Mouse (Mus musculus) brain, embryonic 14.5 days (tissue): Measurements from ENCODE around the gene Podxl2.

Experiments
- CTCF ChIP-seq: fragments of 200-500 bp; IDR thresholded peaks from 2 replicates; pipeline ENCODE4 v1.5.1; 2012; ENCODE audit warnings: inconsistent platforms, mild to moderate bottlenecking, moderate library complexity, borderline replicate concordance; ENCODE audit not compliant: insufficient read depth, insufficient read length; ENCODE audit errors: extremely low read depth
- POLR2A ChIP-seq: fragments of 200-500 bp; IDR thresholded peaks from 2 replicates; pipeline ENCODE4 v1.6.1; 2012; ENCODE audit warnings: mild to moderate bottlenecking, inconsistent platforms, borderline replicate concordance; ENCODE audit not compliant: poor library complexity, insufficient read depth, insufficient read length, severe bottlenecking; ENCODE audit errors: extremely low read depth

DNA sequence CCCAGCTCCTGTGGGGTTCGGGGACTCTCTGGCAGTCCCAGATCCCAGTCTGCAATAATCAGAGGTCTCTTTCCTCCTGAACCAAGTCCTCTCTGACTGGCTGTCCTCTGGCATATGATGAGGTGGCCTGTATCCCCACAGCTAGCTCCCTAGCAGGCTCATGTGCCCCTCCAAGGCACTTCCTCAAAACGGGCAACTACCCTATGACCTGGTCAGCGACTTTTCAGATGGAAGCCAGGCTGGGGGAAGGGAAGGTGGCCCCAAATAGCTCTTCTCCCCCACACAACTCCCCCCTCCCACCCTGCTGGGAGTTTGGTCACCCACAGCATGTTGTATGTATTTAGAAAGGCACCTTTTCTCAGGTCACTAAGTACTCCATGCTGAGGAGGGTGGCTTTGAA lies 48.8 kb downstream of the Podxl2 start:
- no peak for TF ChIP-seq POLR2A
- TF ChIP-seq CTCF = no peak
